Mouse (Mus musculus): ENCODE measurements around the gene Upb1.

DNA sequence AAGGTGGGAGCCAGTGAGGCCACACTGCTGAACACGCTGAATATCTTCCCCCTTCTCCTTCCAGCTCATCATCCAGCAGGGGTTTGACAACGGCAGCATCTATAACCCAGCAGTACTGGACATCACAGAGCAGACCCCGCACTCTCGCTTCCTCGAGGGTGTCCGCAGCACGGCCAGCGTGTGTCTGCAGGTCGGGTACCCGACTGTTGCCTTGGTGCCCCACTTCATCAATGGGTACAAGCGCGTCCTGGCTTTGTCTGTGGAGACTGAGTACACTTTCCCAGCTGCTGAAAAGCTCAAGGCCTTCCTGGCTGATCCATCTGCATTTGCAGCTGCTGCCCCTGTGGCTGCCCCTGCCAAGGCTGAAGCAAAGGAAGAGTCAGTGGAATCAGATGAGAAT, 48.4 kb upstream of the Upb1 start:
- TF ChIP-seq CTCF (IDR thresholded peaks at IDR 0.05; ENCODE audit: insufficient read depth, low read depth, low read length), result no peak
- no peak for TF ChIP-seq POLR2A (IDR thresholded peaks at IDR 0.05; ENCODE audit: insufficient read depth, low read depth, low read length)
